Mouse (Mus musculus): Measurements from ENCODE around the gene Ifi203.
"Not testable (repeated sequence)": the region's sequence is repeated elsewhere in the genome, so short reads cannot be mapped to it uniquely, and the experiment has no call there.

- TF ChIP-seq CTCF (IDR thresholded peaks at IDR 0.05; ENCODE audit: low read depth); EP300 (optimal IDR thresholded peaks at IDR 0.05): not testable (repeated sequence)
Observed at GRCm38 (mm10) chr1:173912548-173913255, 29.8 kb downstream of the Ifi203 start, which contains the start of gene Ifi211.

All from stomach, postnatal 0 days (tissue).